Mouse (Mus musculus) CH12.LX (cell line): Measurements from ENCODE around the gene Morc2a.

Experiments
- CTCF ChIP-seq, 2 experiments: IDR thresholded peaks in 1 of 2; conservative IDR thresholded peaks in 1 of 2; 2 replicates each; pipeline ENCODE4 v1.5.1; 2011 to 2012; ENCODE audit warnings: low read depth in 2 of 2, low read length in 2 of 2, improper control_type of control experiment in 1 of 2, inconsistent platforms in 1 of 2, mild to moderate bottlenecking in 1 of 2, moderate library complexity in 1 of 2
- EP300 ChIP-seq: IDR thresholded peaks from 2 replicates; pipeline ENCODE4 v1.6.1; 2011; ENCODE audit warnings: low read length, improper control_type of control experiment
- MAFK ChIP-seq: IDR thresholded peaks from 2 replicates; pipeline ENCODE4 v1.6.1; 2011; ENCODE audit warnings: low read length, improper control_type of control experiment; ENCODE audit not compliant: insufficient replicate concordance
- MAX ChIP-seq: IDR thresholded peaks from 2 replicates; pipeline ENCODE4 v1.6.1; 2011; ENCODE audit warnings: low read length, improper control_type of control experiment
- ZKSCAN1 ChIP-seq: IDR thresholded peaks from 2 replicates; pipeline ENCODE4 v1.6.1; 2012; ENCODE audit warnings: low read depth, inconsistent platforms, low read length, improper control_type of control experiment, borderline replicate concordance

- TF ChIP-seq ZKSCAN1 (no peak), MAX (peak; percentile 96), MAFK (0 out of 2 replicates have a peak, but pooled peaks have one; percentile 9), CTCF (conservative IDR thresholded peaks at IDR 0.05 in 1 of 2, IDR thresholded peaks at IDR 0.05 in 1 of 2; ENCODE audit: low read depth in 2 of 2, low read length in 2 of 2) (no peak), EP300 (no peak)
Observed at GRCm38 (mm10) chr11:3648964-3649841, at the start of gene Morc2a.
